Mouse (Mus musculus): ENCODE data around the gene 2900011O08Rik.

2900011O08Rik gene

DNA sequence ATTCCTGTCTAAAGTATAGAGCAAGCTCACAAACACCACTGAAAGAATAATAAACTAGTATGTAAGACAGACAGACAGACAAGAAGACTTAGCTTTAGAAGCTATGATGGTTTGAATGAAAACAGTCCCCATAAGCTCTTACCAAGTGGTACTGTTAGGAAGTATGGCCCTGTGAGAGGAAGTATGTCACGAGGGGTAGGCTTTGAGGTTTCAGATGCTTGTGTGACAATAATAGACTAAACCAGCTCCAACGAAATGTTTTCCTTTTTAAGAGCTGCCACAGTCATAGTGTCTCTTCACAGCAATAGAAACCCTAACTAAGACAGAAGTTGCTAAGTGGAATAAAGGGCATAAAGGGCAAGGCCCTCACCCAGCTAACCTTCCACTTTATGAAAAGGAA is 148.6 kb downstream of the 2900011O08Rik start:
- no peak for DNase-seq (ENCODE audit: low read depth, low spot score)

DNA sequence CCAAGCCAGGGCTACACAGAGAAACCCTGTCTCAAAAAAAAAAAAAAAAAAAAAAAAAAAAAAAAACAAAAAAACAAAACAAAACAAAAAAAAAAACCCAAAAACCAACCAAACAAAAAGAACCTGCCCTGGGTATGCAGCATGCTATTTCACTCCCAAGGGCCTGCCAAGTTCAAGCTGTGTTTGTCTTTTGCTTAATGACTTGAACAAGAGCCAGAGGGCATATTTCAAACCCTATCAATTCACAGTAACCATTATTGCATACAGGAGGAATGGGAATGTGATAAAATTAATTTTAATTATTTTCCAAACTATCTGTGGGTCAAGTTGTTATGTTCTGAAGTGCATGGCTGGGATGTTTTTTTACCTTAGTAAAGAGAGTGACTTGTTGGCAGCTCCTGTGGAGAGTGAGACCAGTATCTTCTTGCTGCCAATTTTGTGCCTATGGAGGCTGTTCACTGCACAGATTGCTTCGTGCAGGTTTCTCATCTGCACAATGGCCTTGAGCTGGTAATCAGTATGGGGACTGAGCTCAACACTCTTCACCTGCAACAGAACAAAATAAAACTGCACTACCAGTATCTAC is 151.7 kb downstream of the 2900011O08Rik start:
- DNase-seq (ENCODE audit: low read depth, low spot score): no peak

DNA sequence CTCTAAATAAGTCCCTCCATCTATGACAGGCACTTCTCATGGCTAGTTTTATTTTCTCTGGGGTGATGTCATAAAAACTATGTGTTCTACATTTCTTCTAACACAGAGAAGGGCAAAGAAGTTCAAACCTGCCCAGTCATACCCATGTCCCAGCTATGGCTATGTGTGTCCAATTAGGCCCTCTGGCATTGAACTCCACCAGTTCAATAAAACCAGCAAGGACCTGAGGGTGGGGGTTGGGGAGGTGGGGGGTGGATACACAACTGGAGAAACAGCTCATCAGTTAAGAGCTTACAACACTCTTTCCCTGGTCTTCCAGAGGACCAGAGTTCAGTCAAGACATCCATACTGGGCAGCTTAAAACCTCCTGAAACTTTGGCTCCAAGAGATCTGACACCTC is 152.7 kb downstream of the 2900011O08Rik start:
- no peak for DNase-seq (ENCODE audit: low read depth, low spot score)

DNA sequence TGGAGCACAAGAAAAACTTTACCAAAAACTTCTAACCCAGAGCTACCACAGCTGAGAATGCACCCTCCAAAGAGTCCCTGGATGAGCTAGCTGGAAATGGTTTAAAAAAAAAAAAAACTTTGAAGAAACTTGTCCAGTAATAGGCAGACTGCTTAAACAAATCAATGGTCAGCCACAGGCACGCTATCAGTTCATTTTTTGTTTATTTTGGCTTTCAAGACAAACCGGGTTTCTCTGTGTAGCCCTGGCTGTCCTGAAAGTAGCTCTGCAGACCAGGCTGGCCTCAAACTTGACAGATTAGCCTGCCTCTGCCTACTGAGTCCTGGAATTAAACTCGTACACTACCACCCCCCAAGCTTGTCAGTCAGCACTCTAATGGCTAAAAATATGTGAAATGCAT is 156.9 kb downstream of the 2900011O08Rik start:
- DNase-seq (ENCODE audit: low read depth, low spot score): no peak

DNA sequence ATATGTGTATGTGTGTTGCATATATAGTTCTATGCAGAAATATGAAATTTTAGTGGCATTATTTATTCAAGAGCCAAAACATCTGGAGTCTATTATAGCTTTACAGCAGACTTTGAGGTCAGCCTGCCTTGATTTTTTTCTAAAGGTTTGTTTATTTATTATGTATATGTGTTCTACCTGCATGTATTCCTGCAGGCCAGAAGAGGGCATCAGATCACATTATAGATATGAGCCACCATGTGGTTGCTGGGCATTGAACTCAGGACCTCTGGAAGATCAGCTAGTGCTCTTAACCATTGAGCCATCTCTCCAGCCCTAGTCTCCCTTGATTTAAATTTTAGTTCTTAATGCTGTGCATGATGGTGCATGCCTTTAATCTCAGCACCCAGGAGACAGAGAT is 161.3 kb downstream of the 2900011O08Rik start:
- DNase-seq (ENCODE audit: low read depth, low spot score): peak; percentile 30

All from ES-CJ7 (cell line).